Mouse (Mus musculus): ENCODE measurements around the gene Prpf40b. TPM values are rescaled to one million over a fixed set of nuclear protein-coding genes. Genes with fewer than 3 reads are reported as not detected.
A peak's percentile ranks its signal among the peaks of the same experiment; 100 is the strongest.
"Not testable (repeated sequence)": the region's sequence is repeated elsewhere in the genome, so short reads cannot be mapped to it uniquely, and the experiment has no call there.

Prpf40b gene
- 84.7 and 89.6 TPM in 2 replicates for polyA plus RNA-seq (2014; fragmentation: Nextera tagmentation; extraction: Ambion mirVana)

DNA sequence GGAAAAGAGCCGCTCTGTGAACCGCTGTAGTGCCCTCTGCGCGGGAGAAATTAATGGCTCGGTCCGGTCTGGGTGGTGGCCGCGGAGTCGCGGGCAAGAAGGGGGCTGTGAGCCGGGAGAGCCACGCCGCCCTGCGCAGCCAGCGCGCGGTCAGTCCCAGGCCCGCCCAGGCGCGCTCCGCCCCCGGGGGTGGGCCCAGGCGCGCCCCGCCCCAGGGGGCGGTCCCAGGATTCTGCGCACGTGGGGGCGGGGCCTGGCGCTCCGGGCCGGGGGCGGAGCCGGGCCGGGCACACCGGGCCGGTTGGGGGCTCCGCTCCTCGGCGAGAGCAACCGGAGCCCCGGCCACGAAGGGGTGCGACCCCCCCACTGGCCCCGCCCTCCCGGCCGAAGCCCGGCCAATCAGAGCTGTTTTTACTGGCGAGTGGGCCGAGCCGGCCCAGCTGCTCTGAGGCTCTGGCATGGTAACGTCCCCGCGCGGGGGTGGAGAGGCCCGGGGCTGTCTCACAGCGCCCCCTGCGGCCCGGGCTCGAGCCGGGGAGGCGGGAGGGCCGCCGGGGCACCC, at the start of gene Prpf40b:
Prpf40b (plus strand) TSS at position 275 of the 562 bp plus-strand sequence.
- DNase-seq (ENCODE audit: low spot score) (peak; percentile 93), ATAC-seq (ENCODE audit: low FRiP score) (peak; percentile 96)
- under 1% methylated on average over 52 of the region's 64 CpGs for WGBS
- Histone ChIP-seq H3K27ac (peak within 1 kb of the TSS; percentile 89), H3K4me3 (replicated peaks; ENCODE audit: low read length) (peak within 1 kb of the TSS; percentile 69), H3K27me3 (ENCODE audit: control insufficient read depth, insufficient read depth, low read length) (no peaks in the 10 kb centered on the region), H3K9me3 (ENCODE audit: control insufficient read depth, low read length) (no peaks in the 10 kb centered on the region), H3K4me2 (replicated peaks) (peak within 1 kb of the TSS; percentile 73), H3K4me1 (replicated peaks; ENCODE audit: control insufficient read depth, insufficient read depth, low read length) (peaks cover 19% of the 10 kb centered on the region), H3K36me3 (replicated peaks; ENCODE audit: control insufficient read depth, insufficient read depth) (no peaks in the 10 kb centered on the region), H3K9ac (peak within 1 kb of the TSS; percentile 76)

- not testable (repeated sequence) for H3K9ac ChIP-seq; DNase-seq (ENCODE audit: low spot score); H3K4me3 ChIP-seq (replicated peaks; ENCODE audit: low read length); ATAC-seq (ENCODE audit: low FRiP score); H3K4me1 ChIP-seq (replicated peaks; ENCODE audit: control insufficient read depth, insufficient read depth, low read length); H3K27ac ChIP-seq; H3K9me3 ChIP-seq (ENCODE audit: control insufficient read depth, low read length); H3K4me2 ChIP-seq (replicated peaks); H3K27me3 ChIP-seq (ENCODE audit: control insufficient read depth, insufficient read depth, low read length)
- 95% methylated on average over 6 of the region's 6 CpGs for WGBS
- peaks cover 81% of the 10 kb centered on the region for H3K36me3 ChIP-seq (replicated peaks; ENCODE audit: control insufficient read depth, insufficient read depth)
Measured at GRCm38 (mm10) chr15:99246736-99247135, 48.2 kb upstream of the Prpf40b start.

- ATAC-seq (ENCODE audit: low FRiP score) (no peak), DNase-seq (ENCODE audit: low spot score) (no peak)
- Histone ChIP-seq H3K36me3 (replicated peaks; ENCODE audit: control insufficient read depth, insufficient read depth) (peaks cover 59% of the 10 kb centered on the region), H3K27ac (no peak overlapping the region), H3K27me3 (ENCODE audit: control insufficient read depth, insufficient read depth, low read length) (no peaks in the 10 kb centered on the region), H3K4me1 (replicated peaks; ENCODE audit: control insufficient read depth, insufficient read depth, low read length) (peaks cover 10% of the 10 kb centered on the region), H3K4me2 (replicated peaks) (no peak overlapping the region), H3K4me3 (replicated peaks; ENCODE audit: low read length) (no peak overlapping the region), H3K9ac (no peak overlapping the region), H3K9me3 (ENCODE audit: control insufficient read depth, low read length) (no peaks in the 10 kb centered on the region)
- 84% methylated on average over 9 of the region's 9 CpGs for WGBS
Measured at GRCm38 (mm10) chr15:99248972-99249371, 45.9 kb upstream of the Prpf40b start.

GRCm38 (mm10) chr15:99249938-99250337, 44.9 kb upstream of the Prpf40b start:
- no peak for DNase-seq (ENCODE audit: low spot score)
- no peak for ATAC-seq (ENCODE audit: low FRiP score)
- no peak overlapping the region for H3K27ac ChIP-seq
- H3K4me2 ChIP-seq (replicated peaks): no peak overlapping the region
- H3K4me1 ChIP-seq (replicated peaks; ENCODE audit: control insufficient read depth, insufficient read depth, low read length): peaks cover 10% of the 10 kb centered on the region
- 94% methylated on average over 11 of the region's 11 CpGs for WGBS
- no peaks in the 10 kb centered on the region for H3K9me3 ChIP-seq (ENCODE audit: control insufficient read depth, low read length)
- peaks cover 49% of the 10 kb centered on the region for H3K36me3 ChIP-seq (replicated peaks; ENCODE audit: control insufficient read depth, insufficient read depth)
- H3K27me3 ChIP-seq (ENCODE audit: control insufficient read depth, insufficient read depth, low read length): no peaks in the 10 kb centered on the region
- no peak overlapping the region for H3K9ac ChIP-seq
- no peak overlapping the region for H3K4me3 ChIP-seq (replicated peaks; ENCODE audit: low read length)

DNA sequence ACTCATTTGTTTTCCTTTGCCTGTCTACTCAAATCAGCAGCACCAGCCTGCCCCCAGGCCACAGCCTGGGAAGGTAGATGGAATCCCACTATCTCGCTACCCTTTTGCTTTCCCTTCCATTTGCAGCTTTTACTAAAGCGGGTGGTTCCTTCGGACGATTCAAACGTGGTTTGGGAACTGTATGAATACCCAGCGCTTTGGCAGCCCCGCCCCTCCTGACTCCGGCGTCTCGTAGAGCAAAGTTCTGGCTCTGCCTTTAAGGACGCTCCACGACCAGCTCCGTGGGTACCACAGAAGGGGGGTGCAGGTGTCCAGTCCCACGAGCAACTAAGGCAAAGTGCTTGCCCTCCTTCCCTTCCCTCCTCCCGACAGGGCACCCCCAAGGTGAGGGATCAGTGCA, 43.8 kb upstream of the Prpf40b start:
- not testable (repeated sequence) for H3K27me3 ChIP-seq (ENCODE audit: control insufficient read depth, insufficient read depth, low read length); ATAC-seq (ENCODE audit: low FRiP score); H3K9me3 ChIP-seq (ENCODE audit: control insufficient read depth, low read length); H3K4me1 ChIP-seq (replicated peaks; ENCODE audit: control insufficient read depth, insufficient read depth, low read length); DNase-seq (ENCODE audit: low spot score)
- Histone ChIP-seq H3K36me3 (replicated peaks; ENCODE audit: control insufficient read depth, insufficient read depth) (peaks cover 37% of the 10 kb centered on the region), H3K4me3 (replicated peaks; ENCODE audit: low read length) (peak overlapping the region; percentile 44), H3K9ac (peak overlapping the region; percentile 72), H3K4me2 (replicated peaks) (peak overlapping the region; percentile 80), H3K27ac (peak overlapping the region; percentile 59)
- WGBS: under 1% methylated on average over 13 of the region's 15 CpGs

DNA sequence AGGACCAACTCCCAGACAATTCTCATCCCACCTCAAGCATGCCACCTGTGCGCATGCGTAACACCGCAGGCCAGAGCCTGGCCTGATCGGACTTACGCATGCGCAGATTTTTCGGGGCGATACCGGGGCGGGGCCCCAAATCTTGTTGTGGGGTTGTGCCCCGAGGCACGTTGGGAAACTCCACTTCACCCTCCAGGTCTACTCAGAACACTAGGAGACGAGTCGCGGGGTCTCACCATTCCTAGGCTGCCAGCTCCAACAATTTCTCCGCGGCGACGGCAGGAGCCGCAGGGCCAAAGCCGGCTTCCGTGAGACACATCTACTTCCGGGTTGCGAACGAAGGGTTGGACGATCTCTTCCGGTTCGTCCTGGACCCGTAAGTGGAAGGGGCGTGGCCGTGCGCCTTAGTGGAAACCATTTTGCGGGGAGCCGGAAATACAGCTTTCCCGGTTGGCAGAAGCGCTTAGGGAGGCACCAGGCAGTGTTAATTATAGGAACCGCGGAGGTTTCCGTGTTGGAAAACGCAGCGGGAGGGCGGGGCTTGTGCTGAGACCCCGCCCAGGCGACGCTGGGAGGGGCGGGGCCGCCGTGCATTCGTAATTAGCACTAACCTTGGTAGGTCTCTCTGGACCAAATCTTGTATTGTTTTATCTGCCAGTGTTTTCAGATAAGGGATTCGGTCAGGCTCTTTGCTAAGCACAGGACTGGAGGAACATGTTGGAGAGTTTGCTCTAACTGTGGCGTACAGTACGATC, 43.1 kb upstream of the Prpf40b start, which contains the start of gene Mcrs1:
Mcrs1 (minus strand) TSS at position 336 of the 755 bp plus-strand sequence.
- Histone ChIP-seq H3K4me1 (replicated peaks; ENCODE audit: control insufficient read depth, insufficient read depth, low read length) (peaks cover 10% of the 10 kb centered on the region), H3K4me2 (replicated peaks) (peak within 1 kb of the TSS; percentile 92), H3K9ac (peak within 1 kb of the TSS; percentile 72), H3K27me3 (ENCODE audit: control insufficient read depth, insufficient read depth, low read length) (no peaks in the 10 kb centered on the region), H3K4me3 (replicated peaks; ENCODE audit: low read length) (peak within 1 kb of the TSS; percentile 44), H3K9me3 (ENCODE audit: control insufficient read depth, low read length) (no peaks in the 10 kb centered on the region), H3K36me3 (replicated peaks; ENCODE audit: control insufficient read depth, insufficient read depth) (peaks cover 30% of the 10 kb centered on the region), H3K27ac (peak within 1 kb of the TSS; percentile 96)
- ATAC-seq (ENCODE audit: low FRiP score): peak; percentile 93
- under 1% methylated on average over 52 of the region's 52 CpGs for WGBS
- peak; percentile 100 for DNase-seq (ENCODE audit: low spot score)

- Histone ChIP-seq H3K27ac (peak overlapping the region; percentile 96), H3K9me3 (ENCODE audit: control insufficient read depth, low read length) (no peaks in the 10 kb centered on the region), H3K9ac (peak overlapping the region; percentile 72), H3K4me1 (replicated peaks; ENCODE audit: control insufficient read depth, insufficient read depth, low read length) (peaks cover 10% of the 10 kb centered on the region), H3K4me3 (replicated peaks; ENCODE audit: low read length) (peak overlapping the region; percentile 44), H3K36me3 (replicated peaks; ENCODE audit: control insufficient read depth, insufficient read depth) (peaks cover 22% of the 10 kb centered on the region), H3K4me2 (replicated peaks) (peak overlapping the region; percentile 92), H3K27me3 (ENCODE audit: control insufficient read depth, insufficient read depth, low read length) (no peaks in the 10 kb centered on the region)
- ATAC-seq (ENCODE audit: low FRiP score) (peak; percentile 29; the same call in 1 of the 2 replicates), DNase-seq (ENCODE audit: low spot score) (peak; percentile 43)
- WGBS: 5% methylated on average over 22 of the region's 22 CpGs
Measured at GRCm38 (mm10) chr15:99252381-99253174, 42.3 kb upstream of the Prpf40b start.

DNA sequence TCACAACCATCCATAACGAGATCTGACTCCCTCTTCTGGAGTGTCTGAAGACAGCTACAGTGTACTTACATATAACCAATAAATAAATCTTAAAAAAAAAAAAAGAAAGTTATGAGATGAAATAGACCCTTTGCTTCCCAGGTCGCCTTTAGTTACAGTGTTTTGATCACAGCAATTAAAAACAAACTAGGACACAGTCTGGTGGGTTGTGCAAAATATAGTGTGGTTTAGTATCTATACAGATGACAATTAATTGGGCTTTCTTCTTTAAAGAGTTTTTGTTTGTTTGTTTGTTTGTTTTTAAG, 41.8 kb upstream of the Prpf40b start:
- not testable (repeated sequence) for DNase-seq (ENCODE audit: low spot score); H3K27me3 ChIP-seq (ENCODE audit: control insufficient read depth, insufficient read depth, low read length); H3K9ac ChIP-seq; H3K4me1 ChIP-seq (replicated peaks; ENCODE audit: control insufficient read depth, insufficient read depth, low read length); H3K4me3 ChIP-seq (replicated peaks; ENCODE audit: low read length); H3K27ac ChIP-seq; ATAC-seq (ENCODE audit: low FRiP score); H3K9me3 ChIP-seq (ENCODE audit: control insufficient read depth, low read length)
- Histone ChIP-seq H3K4me2 (replicated peaks) (peak overlapping the region; percentile 92), H3K36me3 (replicated peaks; ENCODE audit: control insufficient read depth, insufficient read depth) (peaks cover 17% of the 10 kb centered on the region)
- WGBS: 40% methylated on average over 2 of the region's 2 CpGs

GRCm38 (mm10) chr15:99253772-99254171, 41.1 kb upstream of the Prpf40b start:
- Histone ChIP-seq H3K27me3 (ENCODE audit: control insufficient read depth, insufficient read depth, low read length) (no peaks in the 10 kb centered on the region), H3K4me2 (replicated peaks) (0 out of 2 replicates have a peak overlapping the region, but pooled peaks have one; percentile 92), H3K4me1 (replicated peaks; ENCODE audit: control insufficient read depth, insufficient read depth, low read length) (peaks cover 10% of the 10 kb centered on the region), H3K9ac (no peak overlapping the region), H3K4me3 (replicated peaks; ENCODE audit: low read length) (no peak overlapping the region), H3K9me3 (ENCODE audit: control insufficient read depth, low read length) (no peaks in the 10 kb centered on the region), H3K27ac (no peak overlapping the region), H3K36me3 (replicated peaks; ENCODE audit: control insufficient read depth, insufficient read depth) (peaks cover 11% of the 10 kb centered on the region)
- WGBS: 96% methylated on average over 6 of the region's 6 CpGs
- DNase-seq (ENCODE audit: low spot score) (no peak), ATAC-seq (ENCODE audit: low FRiP score) (no peak)
